ENCODE assay signal across 8 mouse cellular contexts in genomic region chr11:6474874-6475731, GRCm38 (mm10). TPM values are rescaled to one million over a fixed set of nuclear protein-coding genes. Genes with fewer than 3 reads are reported as not detected.
DNase-seq lines count a peak whose midpoint lies in the region; ATAC-seq and TF ChIP-seq lines count a peak whose summit lies in the region.

No protein-coding gene starts in this region.

- no peaks in the 10 kb centered on the region for H3K9me3 ChIP-seq in forebrain, embryonic 11.5 days (ENCODE audit: control insufficient read depth, low read length)
- no peaks in the 10 kb centered on the region for H3K9me3 ChIP-seq in heart, embryonic 14.5 days (ENCODE audit: control insufficient read depth, low read length)
- no peaks in the 10 kb centered on the region for H3K9me3 ChIP-seq in kidney, postnatal 0 days (replicated peaks; ENCODE audit: low read length)
- H3K9me3 ChIP-seq in liver, embryonic 16.5 days (replicated peaks; ENCODE audit: control insufficient read depth, low read length), result no peaks in the 10 kb centered on the region
- H3K9me3 ChIP-seq in neural tube, embryonic 11.5 days (ENCODE audit: control insufficient read depth, low read length), result no peaks in the 10 kb centered on the region
- H3K9me3 ChIP-seq in stomach, embryonic 16.5 days (replicated peaks; ENCODE audit: control insufficient read depth, low read length), result no peaks in the 10 kb centered on the region

- H3K36me3 ChIP-seq in forebrain, embryonic 11.5 days (ENCODE audit: control insufficient read depth, insufficient read depth, low read length), result no peaks in the 10 kb centered on the region; the same call in 1 of the 2 replicates
- peaks cover 22% of the 10 kb centered on the region for H3K36me3 ChIP-seq in heart, embryonic 14.5 days (ENCODE audit: control insufficient read depth, insufficient read depth, low read length)
- H3K36me3 ChIP-seq in kidney, postnatal 0 days (ENCODE audit: insufficient read depth, low read length), result no peaks in the 10 kb centered on the region
- no peaks in the 10 kb centered on the region; the same call in 1 of the 2 replicates for H3K36me3 ChIP-seq in liver, embryonic 16.5 days (ENCODE audit: control insufficient read depth, insufficient read depth)
- H3K36me3 ChIP-seq in neural tube, embryonic 11.5 days (ENCODE audit: control insufficient read depth, insufficient read depth, low read length), result no peaks in the 10 kb centered on the region
- 0 out of 2 replicates have a peak, but pooled peaks cover 3% of the 10 kb centered on the region for H3K36me3 ChIP-seq in stomach, embryonic 16.5 days (ENCODE audit: control insufficient read depth, insufficient read depth, low read length)

- H3K9ac ChIP-seq in forebrain, embryonic 11.5 days (ENCODE audit: low read length), result peak overlapping the region; percentile 92
- peak overlapping the region; percentile 93 for H3K9ac ChIP-seq in heart, embryonic 14.5 days (ENCODE audit: low read length)
- peak overlapping the region; percentile 94 for H3K9ac ChIP-seq in kidney, postnatal 0 days (ENCODE audit: low read depth, low read length)
- peak overlapping the region; percentile 99 for H3K9ac ChIP-seq in liver, embryonic 16.5 days (ENCODE audit: low read depth, low read length)
- H3K9ac ChIP-seq in neural tube, embryonic 11.5 days (ENCODE audit: low read length), result peak overlapping the region; percentile 95
- peak overlapping the region; percentile 98 for H3K9ac ChIP-seq in stomach, embryonic 16.5 days (ENCODE audit: low read length)

- H3K4me3 ChIP-seq in forebrain, embryonic 11.5 days (ENCODE audit: low read depth, low read length), result peak overlapping the region; percentile 96
- H3K4me3 ChIP-seq in heart, embryonic 14.5 days (ENCODE audit: control insufficient read depth in 1 of 2, insufficient read depth in 1 of 2, low read depth in 1 of 2, low read length in 2 of 2), result peak overlapping the region; percentile 90 to 94
- peak overlapping the region; percentile 93 for H3K4me3 ChIP-seq in kidney, postnatal 0 days (replicated peaks; ENCODE audit: low read depth, low read length)
- H3K4me3 ChIP-seq in liver, embryonic 16.5 days (ENCODE audit: low read depth, low read length), result peak overlapping the region; percentile 91
- H3K4me3 ChIP-seq in neural tube, embryonic 11.5 days (ENCODE audit: low read depth, low read length), result peak overlapping the region; percentile 98
- H3K4me3 ChIP-seq in stomach, embryonic 16.5 days (replicated peaks; ENCODE audit: low read length), result peak overlapping the region; percentile 94

- ATAC-seq in CD4-positive, CD25-positive, alpha-beta regulatory T cell, adult 4 months, result peak; percentile 47
- peak; percentile 35 for ATAC-seq in forebrain, embryonic 11.5 days (replicated peaks; ENCODE audit: low FRiP score)
- ATAC-seq in heart, embryonic 14.5 days (ENCODE audit: insufficient number of reproducible peaks, insufficient read depth, low FRiP score, low read depth), result peak; percentile 29
- peak; percentile 34 for ATAC-seq in kidney, postnatal 0 days (replicated peaks; ENCODE audit: low FRiP score, low read depth)
- peak; percentile 28 for ATAC-seq in liver, embryonic 16.5 days (ENCODE audit: low read depth)
- ATAC-seq in neural tube, embryonic 11.5 days (ENCODE audit: insufficient read depth, low FRiP score, low TSS enrichment), result peak; percentile 46; the same call in 1 of the 2 replicates
- peak; percentile 27 for ATAC-seq in stomach, embryonic 16.5 days (ENCODE audit: insufficient read depth, low FRiP score)

- peak overlapping the region; percentile 80 for H3K4me2 ChIP-seq in forebrain, embryonic 11.5 days (ENCODE audit: low read depth, low read length, severe bottlenecking)
- H3K4me2 ChIP-seq in heart, embryonic 14.5 days (ENCODE audit: low read length), result peak overlapping the region; percentile 89
- peak overlapping the region; percentile 82 for H3K4me2 ChIP-seq in kidney, postnatal 0 days (ENCODE audit: low read length)
- peak overlapping the region; percentile 92 for H3K4me2 ChIP-seq in liver, embryonic 16.5 days (ENCODE audit: low read depth, low read length)
- peak overlapping the region; percentile 79 for H3K4me2 ChIP-seq in neural tube, embryonic 11.5 days (ENCODE audit: low read depth)
- peak overlapping the region; percentile 97 for H3K4me2 ChIP-seq in stomach, embryonic 16.5 days (ENCODE audit: low read depth, low read length)

- no peaks in the 10 kb centered on the region for H3K27me3 ChIP-seq in forebrain, embryonic 11.5 days (ENCODE audit: control insufficient read depth, insufficient read depth, low read length)
- H3K27me3 ChIP-seq in heart, embryonic 14.5 days (ENCODE audit: control insufficient read depth, insufficient read depth, low read length), result no peaks in the 10 kb centered on the region
- no peaks in the 10 kb centered on the region for H3K27me3 ChIP-seq in kidney, postnatal 0 days (ENCODE audit: insufficient read depth, low read length)
- no peaks in the 10 kb centered on the region for H3K27me3 ChIP-seq in liver, embryonic 16.5 days (ENCODE audit: control insufficient read depth, insufficient read depth, low read depth, low read length)
- H3K27me3 ChIP-seq in neural tube, embryonic 11.5 days (ENCODE audit: control insufficient read depth, insufficient read depth, low read length), result no peaks in the 10 kb centered on the region
- no peaks in the 10 kb centered on the region for H3K27me3 ChIP-seq in stomach, embryonic 16.5 days (ENCODE audit: control insufficient read depth, insufficient read depth, low read length)

- DNase-seq in brain, adult 2 months (ENCODE audit: low read depth, low spot score), result peak; percentile 67
- DNase-seq in forebrain, embryonic 11.5 days (ENCODE audit: low spot score), result peak; percentile 80
- DNase-seq in kidney, postnatal 0 days (ENCODE audit: low spot score), result peak; percentile 67
- peak; percentile 65 for DNase-seq in neural tube, embryonic 11.5 days (ENCODE audit: low spot score)

- under 1% methylated on average over 108 of the region's 109 CpGs for WGBS in forebrain, embryonic 11.5 days
- WGBS in heart, embryonic 14.5 days, result under 1% methylated on average over 93 of the region's 109 CpGs
- under 1% methylated on average over 93 of the region's 109 CpGs for WGBS in kidney, postnatal 0 days
- WGBS in liver, embryonic 16.5 days (ENCODE audit: insufficient replicate concordance), result under 1% methylated on average over 101 of the region's 109 CpGs
- WGBS in neural tube, embryonic 11.5 days, result under 1% methylated on average over 105 of the region's 109 CpGs
- WGBS in stomach, embryonic 16.5 days, result under 1% methylated on average over 105 of the region's 109 CpGs

- TF ChIP-seq CTCF in kidney, postnatal 0 days (IDR thresholded peaks at IDR 0.05; ENCODE audit: low read depth), result peak; percentile 17; the same call in 1 of the 2 replicates

- peaks cover 21% of the 10 kb centered on the region for H3K4me1 ChIP-seq in forebrain, embryonic 11.5 days (replicated peaks; ENCODE audit: control insufficient read depth, insufficient read depth, low read length)
- H3K4me1 ChIP-seq in heart, embryonic 14.5 days (ENCODE audit: control insufficient read depth in 2 of 2, insufficient read depth in 2 of 2, low read length in 2 of 2), result peaks cover 2 to 23% of the 10 kb centered on the region in 2 experiments
- H3K4me1 ChIP-seq in kidney, postnatal 0 days (replicated peaks; ENCODE audit: insufficient read depth, low read length), result peaks cover 19% of the 10 kb centered on the region
- H3K4me1 ChIP-seq in liver, embryonic 16.5 days (ENCODE audit: control insufficient read depth, low read depth, low read length), result peaks cover 25% of the 10 kb centered on the region
- peaks cover 21% of the 10 kb centered on the region for H3K4me1 ChIP-seq in neural tube, embryonic 11.5 days (ENCODE audit: control insufficient read depth, insufficient read depth, low read length)
- H3K4me1 ChIP-seq in stomach, embryonic 16.5 days (ENCODE audit: control insufficient read depth, insufficient read depth, low read length), result peaks cover 24% of the 10 kb centered on the region

- H3K27ac ChIP-seq in forebrain, embryonic 11.5 days (ENCODE audit: low read depth, low read length), result peak overlapping the region; percentile 92
- peak overlapping the region; percentile 94 to 99 for H3K27ac ChIP-seq in heart, embryonic 14.5 days (replicated peaks in 1 of 2; ENCODE audit: control insufficient read depth in 1 of 2, insufficient read depth in 1 of 2, low read depth in 2 of 2, low read length in 2 of 2)
- H3K27ac ChIP-seq in kidney, postnatal 0 days, result peak overlapping the region; percentile 99
- peak overlapping the region; percentile 96 for H3K27ac ChIP-seq in liver, embryonic 16.5 days (ENCODE audit: low read length)
- H3K27ac ChIP-seq in neural tube, embryonic 11.5 days (ENCODE audit: low read depth, low read length), result peak overlapping the region; percentile 94
- peak overlapping the region; percentile 98 for H3K27ac ChIP-seq in stomach, embryonic 16.5 days (ENCODE audit: low read length)

RNA-seq across cellular contexts. Expression of gene Purb, which starts 0.6 kb away (rescaled TPM):
- polyA plus RNA-seq in CD4-positive, CD25-positive, alpha-beta regulatory T cell, adult 4 months (2017; shearing (Covaris generic)), result 10 to 100 TPM; 22.2 to 22.3 TPM
- polyA plus RNA-seq in forebrain, embryonic 11.5 days (2014; fragmentation: Nextera tagmentation; extraction: Ambion mirVana), result 14.0 and 15.0 TPM in 2 replicates
- 21.8 and 24.3 TPM in 2 replicates for polyA plus RNA-seq in heart, embryonic 14.5 days (2014; fragmentation: Nextera tagmentation; extraction: Ambion mirVana)
- 24.5 and 26.4 TPM in 2 replicates for polyA plus RNA-seq in kidney, postnatal 0 days (2015; fragmentation: Nextera tagmentation; extraction: Ambion mirVana)
- polyA plus RNA-seq in liver, embryonic 16.5 days (2015; fragmentation: Nextera tagmentation; extraction: Ambion mirVana), result 7.3 TPM in 2 replicates
- 12.9 and 13.9 TPM in 2 replicates for polyA plus RNA-seq in neural tube, embryonic 11.5 days (2014; fragmentation: Nextera tagmentation; extraction: Ambion mirVana)
- 30.9 and 31.0 TPM in 2 replicates for polyA plus RNA-seq in stomach, embryonic 16.5 days (2015; fragmentation: Nextera tagmentation; extraction: Ambion mirVana)

RNA-seq across cellular contexts. Expression of gene H2afv, which starts 30.9 kb away (rescaled TPM):
- polyA plus RNA-seq in CD4-positive, CD25-positive, alpha-beta regulatory T cell, adult 4 months (2017; shearing (Covaris generic)), result 100 to 1,000 TPM; 147 to 164 TPM
- polyA plus RNA-seq in forebrain, embryonic 11.5 days (2014; fragmentation: Nextera tagmentation; extraction: Ambion mirVana), result 962 and 982 TPM in 2 replicates
- 377 and 424 TPM in 2 replicates for polyA plus RNA-seq in heart, embryonic 14.5 days (2014; fragmentation: Nextera tagmentation; extraction: Ambion mirVana)
- polyA plus RNA-seq in kidney, postnatal 0 days (2015; fragmentation: Nextera tagmentation; extraction: Ambion mirVana), result 441 and 458 TPM in 2 replicates
- polyA plus RNA-seq in liver, embryonic 16.5 days (2015; fragmentation: Nextera tagmentation; extraction: Ambion mirVana), result 116 and 120 TPM in 2 replicates
- 762 and 797 TPM in 2 replicates for polyA plus RNA-seq in neural tube, embryonic 11.5 days (2014; fragmentation: Nextera tagmentation; extraction: Ambion mirVana)
- 357 and 363 TPM in 2 replicates for polyA plus RNA-seq in stomach, embryonic 16.5 days (2015; fragmentation: Nextera tagmentation; extraction: Ambion mirVana)

RNA-seq across cellular contexts. Expression of gene Myo1g, which starts 45.7 kb away (rescaled TPM):
- 100 to 1,000 TPM; 132 to 240 TPM for polyA plus RNA-seq in CD4-positive, CD25-positive, alpha-beta regulatory T cell, adult 4 months (2017; shearing (Covaris generic))
- polyA plus RNA-seq in forebrain, embryonic 11.5 days (2014; fragmentation: Nextera tagmentation; extraction: Ambion mirVana), result 0.16 and 0.63 TPM in 2 replicates
- polyA plus RNA-seq in heart, embryonic 14.5 days (2014; fragmentation: Nextera tagmentation; extraction: Ambion mirVana), result 0.59 and 0.77 TPM in 2 replicates
- polyA plus RNA-seq in kidney, postnatal 0 days (2015; fragmentation: Nextera tagmentation; extraction: Ambion mirVana), result 0.42 and 0.83 TPM in 2 replicates
- 8.5 and 8.7 TPM in 2 replicates for polyA plus RNA-seq in liver, embryonic 16.5 days (2015; fragmentation: Nextera tagmentation; extraction: Ambion mirVana)
- polyA plus RNA-seq in neural tube, embryonic 11.5 days (2014; fragmentation: Nextera tagmentation; extraction: Ambion mirVana), result 0.81 and 0.85 TPM in 2 replicates
- polyA plus RNA-seq in stomach, embryonic 16.5 days (2015; fragmentation: Nextera tagmentation; extraction: Ambion mirVana), result 3.5 and 3.9 TPM in 2 replicates

RNA-seq across cellular contexts. Expression of gene Ppia, which starts 59.9 kb away (rescaled TPM):
- polyA plus RNA-seq in CD4-positive, CD25-positive, alpha-beta regulatory T cell, adult 4 months (2017; shearing (Covaris generic)), result 1,000 to 10,000 TPM; 2,528 to 2,595 TPM
- polyA plus RNA-seq in forebrain, embryonic 11.5 days (2014; fragmentation: Nextera tagmentation; extraction: Ambion mirVana), result 4,588 and 4,913 TPM in 2 replicates
- 4,253 and 4,441 TPM in 2 replicates for polyA plus RNA-seq in heart, embryonic 14.5 days (2014; fragmentation: Nextera tagmentation; extraction: Ambion mirVana)
- 5,621 and 5,791 TPM in 2 replicates for polyA plus RNA-seq in kidney, postnatal 0 days (2015; fragmentation: Nextera tagmentation; extraction: Ambion mirVana)
- polyA plus RNA-seq in liver, embryonic 16.5 days (2015; fragmentation: Nextera tagmentation; extraction: Ambion mirVana), result 2,023 and 2,306 TPM in 2 replicates
- polyA plus RNA-seq in neural tube, embryonic 11.5 days (2014; fragmentation: Nextera tagmentation; extraction: Ambion mirVana), result 4,780 and 5,005 TPM in 2 replicates
- 4,720 and 4,955 TPM in 2 replicates for polyA plus RNA-seq in stomach, embryonic 16.5 days (2015; fragmentation: Nextera tagmentation; extraction: Ambion mirVana)

Comparison
In these comparisons a context has a peak if more than half of its experiments do, and no peak if none do; other contexts are left out.
1. Peak in every context shown above with its lines: DNase-seq, ATAC-seq, H3K4me3 ChIP-seq and H3K27ac ChIP-seq.
2. RNA of gene Myo1g, which starts 45.7 kb away (polyA plus RNA-seq): 132 to 240 TPM in CD4-positive, CD25-positive, alpha-beta regulatory T cell, adult 4 months; 8.5 to 8.7 TPM in liver, embryonic 16.5 days, 3.5 to 3.9 TPM in stomach, embryonic 16.5 days, 0.81 to 0.85 TPM in neural tube, embryonic 11.5 days, 0.16 to 0.63 TPM in forebrain, embryonic 11.5 days, 0.59 to 0.77 TPM in heart, embryonic 14.5 days and 0.42 to 0.83 TPM in kidney, postnatal 0 days; every median in the first group is over 10 times any median in the second.